Mouse (Mus musculus): Measurements from ENCODE around the gene Cbx5. TPM values are rescaled to one million over a fixed set of nuclear protein-coding genes. Genes with fewer than 3 reads are reported as not detected.

Gene Cbx5
- polyA plus RNA-seq, 2 experiments: 32.4 to 54.4 TPM

DNA sequence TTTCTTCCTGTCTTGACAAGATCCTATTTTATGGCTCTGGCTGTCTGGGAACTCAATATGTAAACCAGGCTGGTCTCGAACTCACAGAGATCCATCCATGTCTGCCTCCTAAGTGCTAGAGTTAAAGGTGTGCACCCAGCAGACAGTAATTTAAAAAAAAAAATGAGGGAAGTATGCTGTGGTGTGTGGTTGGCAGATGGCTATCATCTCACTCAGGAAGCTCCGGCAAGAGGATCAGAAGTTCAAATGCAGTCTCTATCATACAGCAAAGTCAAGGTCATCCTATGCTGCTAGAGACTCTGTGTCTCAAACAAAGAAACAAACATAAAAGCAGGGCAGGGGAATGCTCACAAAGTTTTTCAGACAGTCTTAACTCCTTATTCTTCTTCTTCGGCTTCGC, 29.3 kb upstream of the Cbx5 start:
- H3K4me3 ChIP-seq (ENCODE audit: insufficient read depth in 1 of 2, low read depth in 2 of 2, low read length in 2 of 2): no peak overlapping the region
- H3K4me1 ChIP-seq (replicated peaks; ENCODE audit: control insufficient read depth in 2 of 2, insufficient read depth in 2 of 2, low read length in 1 of 2): peaks cover 22 to 28% of the 10 kb centered on the region in 2 experiments
- no peak overlapping the region for H3K4me2 ChIP-seq (ENCODE audit: low read depth)
- H3K9me3 ChIP-seq (ENCODE audit: control insufficient read depth, low read length): no peaks in the 10 kb centered on the region
- no peak overlapping the region for H3K9ac ChIP-seq (replicated peaks)
- no peak for DNase-seq (ENCODE audit: low read depth in 3 of 3, low spot score in 3 of 3)
- no peak for ATAC-seq (ENCODE audit: insufficient read depth)
- H3K36me3 ChIP-seq (replicated peaks; ENCODE audit: control insufficient read depth, insufficient read depth, low read depth): no peaks in the 10 kb centered on the region
- WGBS (ENCODE audit: insufficient replicate concordance): 41% methylated on average over 4 of the region's 4 CpGs
- no peaks in the 10 kb centered on the region for H3K27me3 ChIP-seq (ENCODE audit: control insufficient read depth, insufficient read depth, low read length)
- H3K27ac ChIP-seq: no peak overlapping the region
- TF ChIP-seq EP300 (IDR thresholded peaks at IDR 0.05; ENCODE audit: low read depth) (no peak), CTCF (IDR thresholded peaks at IDR 0.05; ENCODE audit: low read depth) (no peak)

DNA sequence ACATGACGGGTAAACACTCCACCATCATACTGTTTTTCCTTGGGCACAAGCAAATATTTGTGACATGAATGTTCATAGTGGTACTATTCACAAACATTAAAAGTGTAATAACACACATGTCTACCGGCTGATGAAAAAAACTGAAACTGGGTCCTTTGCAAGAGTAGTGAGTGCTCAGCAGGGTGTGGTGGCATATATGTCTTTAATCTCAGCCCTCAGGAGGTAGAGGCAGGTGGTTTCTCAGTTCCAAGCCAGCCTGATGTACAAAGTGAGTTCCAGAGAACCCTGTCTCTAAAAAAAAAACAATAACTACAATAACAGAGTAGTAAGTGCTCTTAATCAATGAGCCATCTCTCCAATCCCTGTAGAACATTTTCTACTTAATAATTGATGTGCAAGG, 25.2 kb upstream of the Cbx5 start:
- Histone ChIP-seq H3K9ac (replicated peaks) (peak overlapping the region; percentile 18; the same call in 1 of the 2 replicates), H3K4me3 (ENCODE audit: insufficient read depth in 1 of 2, low read depth in 2 of 2, low read length in 2 of 2) (no peak overlapping the region), H3K36me3 (replicated peaks; ENCODE audit: control insufficient read depth, insufficient read depth, low read depth) (no peaks in the 10 kb centered on the region), H3K4me2 (ENCODE audit: low read depth) (no peak overlapping the region), H3K27ac (peak overlapping the region; percentile 62), H3K27me3 (ENCODE audit: control insufficient read depth, insufficient read depth, low read length) (no peaks in the 10 kb centered on the region), H3K4me1 (replicated peaks; ENCODE audit: control insufficient read depth in 2 of 2, insufficient read depth in 2 of 2, low read length in 1 of 2) (peaks cover 32 to 40% of the 10 kb centered on the region in 2 experiments), H3K9me3 (ENCODE audit: control insufficient read depth, low read length) (no peaks in the 10 kb centered on the region)
- ATAC-seq (ENCODE audit: insufficient read depth): peak; percentile 50; the same call in 1 of the 2 replicates
- no peak for TF ChIP-seq CTCF (IDR thresholded peaks at IDR 0.05; ENCODE audit: low read depth)
- no peak for TF ChIP-seq EP300 (IDR thresholded peaks at IDR 0.05; ENCODE audit: low read depth)
- WGBS (ENCODE audit: insufficient replicate concordance): 65% methylated on average over 2 of the region's 2 CpGs
- DNase-seq (ENCODE audit: low read depth in 3 of 3, low spot score in 3 of 3): no peak

DNA sequence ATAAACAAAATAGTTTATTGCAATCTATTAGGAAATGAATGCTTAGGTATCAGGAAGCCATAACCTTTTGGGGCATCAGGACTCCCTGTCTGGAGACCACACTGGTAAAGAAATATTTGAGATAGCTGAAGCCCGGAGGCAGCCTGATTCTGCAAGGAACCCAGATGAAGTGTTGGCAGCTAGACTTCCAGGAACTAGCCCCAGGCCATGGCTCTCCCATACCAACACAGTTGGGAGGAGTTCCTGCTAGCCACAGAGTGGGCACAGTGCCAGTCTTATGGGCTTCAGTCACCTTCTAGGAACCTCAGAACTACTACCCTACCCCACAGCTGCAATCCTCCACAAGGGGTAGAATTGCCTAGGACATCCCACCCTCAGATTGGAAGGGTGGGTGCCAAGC, 20.4 kb upstream of the Cbx5 start:
- H3K9ac ChIP-seq (replicated peaks): peak overlapping the region; percentile 45
- H3K4me3 ChIP-seq (ENCODE audit: insufficient read depth in 1 of 2, low read depth in 2 of 2, low read length in 2 of 2): no peak overlapping the region

GRCm38 (mm10) chr15:103259162-103259561, 19.5 kb upstream of the Cbx5 start:
- H3K4me2 ChIP-seq (ENCODE audit: low read depth): peak overlapping the region; percentile 81
- WGBS (ENCODE audit: insufficient replicate concordance): 34% methylated on average over 5 of the region's 5 CpGs

More for the DNA sequence above, 20.4 kb upstream of the Cbx5 start:
- Histone ChIP-seq H3K27ac (peak overlapping the region; percentile 95), H3K27me3 (ENCODE audit: control insufficient read depth, insufficient read depth, low read length) (no peaks in the 10 kb centered on the region), H3K36me3 (replicated peaks; ENCODE audit: control insufficient read depth, insufficient read depth, low read depth) (no peaks in the 10 kb centered on the region), H3K4me2 (ENCODE audit: low read depth) (peak overlapping the region; percentile 81; the same call in 1 of the 2 replicates), H3K9me3 (ENCODE audit: control insufficient read depth, low read length) (no peaks in the 10 kb centered on the region), H3K4me1 (replicated peaks; ENCODE audit: control insufficient read depth in 2 of 2, insufficient read depth in 2 of 2, low read length in 1 of 2) (peaks cover 52 to 54% of the 10 kb centered on the region in 2 experiments)
- WGBS (ENCODE audit: insufficient replicate concordance): 5% methylated on average over 1 of the region's 1 CpGs
- ATAC-seq (ENCODE audit: insufficient read depth): no peak
- TF ChIP-seq EP300 (IDR thresholded peaks at IDR 0.05; ENCODE audit: low read depth) (no peak), CTCF (IDR thresholded peaks at IDR 0.05; ENCODE audit: low read depth) (no peak)
- DNase-seq (ENCODE audit: low read depth in 3 of 3, low spot score in 3 of 3): no peak

DNA sequence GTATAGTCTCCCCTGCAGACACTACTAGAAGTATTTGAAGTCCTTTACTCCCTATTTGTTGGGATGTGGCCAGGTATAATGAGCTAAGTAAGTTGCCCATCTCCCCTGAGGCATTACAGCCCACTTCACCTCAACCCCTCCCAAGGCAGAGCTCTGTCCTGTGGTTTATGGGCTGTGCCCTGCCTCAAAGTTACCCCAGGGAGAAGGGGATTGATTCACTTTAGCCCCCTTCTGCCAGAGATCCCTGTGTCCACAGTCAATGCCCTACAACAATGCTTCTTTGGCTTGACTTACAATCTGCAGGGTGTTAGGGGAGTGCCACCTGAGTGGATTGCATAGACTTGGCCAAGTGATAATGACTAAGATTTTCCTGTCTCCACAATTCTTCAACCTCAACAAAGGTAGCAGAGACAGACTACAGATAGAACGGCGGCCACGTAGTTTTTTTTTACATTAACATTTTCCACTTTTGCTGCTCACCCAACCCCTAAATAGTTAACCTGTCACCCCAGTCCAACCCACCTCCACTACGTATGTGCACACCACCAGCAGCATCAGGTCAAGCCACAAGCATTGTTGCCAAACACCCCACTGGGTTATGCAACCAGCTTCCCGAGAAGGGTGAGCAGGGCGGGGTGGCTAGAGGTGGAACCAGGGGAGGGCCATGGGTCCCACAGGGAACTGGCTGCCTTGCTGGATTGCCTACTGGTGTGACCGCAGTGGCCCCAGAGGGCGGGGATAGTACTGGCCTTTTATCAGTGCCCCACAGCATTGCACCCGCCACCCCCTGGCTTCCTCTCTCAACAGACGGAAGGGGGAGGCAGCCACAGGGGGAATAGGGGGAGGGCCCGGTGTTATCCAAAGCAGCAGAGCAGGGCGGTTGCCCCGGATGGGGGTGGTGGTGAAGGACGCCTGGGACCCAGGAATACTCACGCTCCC, 18.4 kb upstream of the Cbx5 start, which contains the start of gene Nfe2:
Nfe2 (minus strand) TSS at position 614 of the 939 bp plus-strand sequence.
- Histone ChIP-seq H3K9ac (replicated peaks) (peak within 1 kb of the TSS; percentile 97), H3K27ac (peak within 1 kb of the TSS; percentile 95), H3K27me3 (ENCODE audit: control insufficient read depth, insufficient read depth, low read length) (no peaks in the 10 kb centered on the region), H3K4me3 (ENCODE audit: insufficient read depth in 1 of 2, low read depth in 2 of 2, low read length in 2 of 2) (peak within 1 kb of the TSS; percentile 79 to 94), H3K4me1 (replicated peaks; ENCODE audit: control insufficient read depth in 2 of 2, insufficient read depth in 2 of 2, low read length in 1 of 2) (peaks cover 42 to 50% of the 10 kb centered on the region in 2 experiments), H3K9me3 (ENCODE audit: control insufficient read depth, low read length) (no peaks in the 10 kb centered on the region), H3K36me3 (replicated peaks; ENCODE audit: control insufficient read depth, insufficient read depth, low read depth) (peaks cover 6% of the 10 kb centered on the region), H3K4me2 (ENCODE audit: low read depth) (peak within 1 kb of the TSS; percentile 81)
- peak; percentile 95 for ATAC-seq (ENCODE audit: insufficient read depth)
- TF ChIP-seq EP300 (IDR thresholded peaks at IDR 0.05; ENCODE audit: low read depth) (no peak), CTCF (IDR thresholded peaks at IDR 0.05; ENCODE audit: low read depth) (peak; percentile 56)
- under 1% methylated on average over 15 of the region's 15 CpGs for WGBS (ENCODE audit: insufficient replicate concordance)
- DNase-seq (ENCODE audit: low read depth in 3 of 3, low spot score in 3 of 3): peak; percentile 98

More at GRCm38 (mm10) chr15:103259162-103259561, 19.5 kb upstream of the Cbx5 start:
- Histone ChIP-seq H3K9me3 (ENCODE audit: control insufficient read depth, low read length) (no peaks in the 10 kb centered on the region), H3K4me1 (replicated peaks; ENCODE audit: control insufficient read depth in 2 of 2, insufficient read depth in 2 of 2, low read length in 1 of 2) (peaks cover 44 to 48% of the 10 kb centered on the region in 2 experiments), H3K36me3 (replicated peaks; ENCODE audit: control insufficient read depth, insufficient read depth, low read depth) (no peaks in the 10 kb centered on the region; the same call in 1 of the 2 replicates), H3K4me3 (ENCODE audit: insufficient read depth in 1 of 2, low read depth in 2 of 2, low read length in 2 of 2) (peak overlapping the region in 1 of 2 experiments; percentile 94; a peak in 2 of 4 replicates), H3K27me3 (ENCODE audit: control insufficient read depth, insufficient read depth, low read length) (no peaks in the 10 kb centered on the region), H3K27ac (peak overlapping the region; percentile 95), H3K9ac (replicated peaks) (peak overlapping the region; percentile 75)
- DNase-seq (ENCODE audit: low read depth in 3 of 3, low spot score in 3 of 3) (no peak), ATAC-seq (ENCODE audit: insufficient read depth) (no peak)
- no peak for TF ChIP-seq EP300 (IDR thresholded peaks at IDR 0.05; ENCODE audit: low read depth)
